Mouse (Mus musculus) cortical plate, adult 2 months (tissue): Measurements from ENCODE around the gene Reck.

ENCODE experiments used
- CTCF ChIP-seq: fragments of 200-500 bp; IDR thresholded peaks from 2 replicates; pipeline ENCODE4 v1.5.1; 2011; ENCODE audit warnings: mild to moderate bottlenecking, control low read depth, low read length; ENCODE audit not compliant: insufficient read depth; ENCODE audit errors: extremely low read depth
- POLR2A ChIP-seq: fragments of 200-500 bp; IDR thresholded peaks from 2 replicates; pipeline ENCODE4 v1.6.1; 2011; ENCODE audit warnings: mild to moderate bottlenecking, low read length, control low read depth; ENCODE audit not compliant: insufficient read depth; ENCODE audit errors: extremely low read depth

DNA sequence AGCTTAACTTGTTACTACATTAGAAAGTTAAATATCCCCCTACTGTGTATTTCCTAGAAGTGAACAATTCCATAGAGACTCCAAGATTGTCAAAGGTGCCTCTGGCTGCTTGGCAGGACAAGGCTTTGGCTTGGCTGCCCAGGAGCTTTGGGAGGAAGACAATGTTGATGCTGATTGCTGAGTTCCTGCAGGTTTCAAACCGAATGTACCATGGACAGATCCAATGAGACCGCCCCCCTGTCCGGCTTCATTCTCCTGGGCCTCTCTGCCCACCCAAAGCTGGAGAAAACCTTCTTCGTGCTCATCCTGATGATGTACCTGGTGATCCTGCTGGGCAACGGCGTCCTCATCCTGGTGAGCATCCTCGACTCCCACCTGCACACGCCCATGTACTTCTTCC is 21.2 kb upstream of the Reck start:
- no peak for TF ChIP-seq CTCF
- no peak for TF ChIP-seq POLR2A
